Mouse (Mus musculus) midbrain, embryonic 14.5 days (tissue): ENCODE measurements around the gene Casz1. TPM values are rescaled to one million over a fixed set of nuclear protein-coding genes. Genes with fewer than 3 reads are reported as not detected.

ENCODE experiments used
- ATAC-seq: fragments of 200-750 bp; cut with Nextera tagmentation; 2 replicates; pipeline ENCODE4 v1.8.0; 2017; ENCODE audit warnings: moderate number of reproducible peaks, moderate library complexity; ENCODE audit not compliant: low FRiP score, low TSS enrichment
- DNase-seq: peaks from one replicate; pipeline ENCODE4 v3.0.0-alpha.2; 2015
- H3K27ac ChIP-seq: fragments of 300-500 bp; sonication (generic); replicated peaks from 2 replicates; pipeline ENCODE4 v1.5.1; 2014; ENCODE audit warnings: mild to moderate bottlenecking, low read depth, low read length, moderate library complexity
- H3K27me3 ChIP-seq: fragments of 300-500 bp; sonication (generic); 2 replicates; pipeline ENCODE4 v1.6.1; 2014; ENCODE audit warnings: low read length, control low read depth, mixed read lengths; ENCODE audit not compliant: control insufficient read depth, insufficient read depth
- H3K36me3 ChIP-seq: fragments of 300-500 bp; sonication (generic); 2 replicates; pipeline ENCODE4 v1.6.1; 2014; ENCODE audit warnings: low read length, control low read depth; ENCODE audit not compliant: control insufficient read depth, insufficient read depth
- H3K4me1 ChIP-seq: fragments of 300-500 bp; sonication (generic); 2 replicates; pipeline ENCODE4 v1.6.1; 2014; ENCODE audit warnings: mild to moderate bottlenecking, antibody characterized with exemption, low read length, control low read depth; ENCODE audit not compliant: control insufficient read depth, insufficient read depth
- H3K4me2 ChIP-seq: fragments of 300-500 bp; sonication (generic); 2 replicates; pipeline ENCODE4 v1.6.1; 2014; ENCODE audit warnings: mild to moderate bottlenecking, low read length, moderate library complexity
- H3K4me3 ChIP-seq: fragments of 300-500 bp; sonication (generic); replicated peaks from 2 replicates; pipeline ENCODE4 v1.5.1; 2014; ENCODE audit warnings: low read depth, low read length
- H3K9ac ChIP-seq: fragments of 300-500 bp; sonication (generic); replicated peaks from 2 replicates; pipeline ENCODE4 v1.6.1; 2014; ENCODE audit warnings: mild to moderate bottlenecking, low read length, moderate library complexity
- H3K9me3 ChIP-seq: fragments of 300-500 bp; sonication (generic); 2 replicates; pipeline ENCODE4 v1.6.1; 2016; ENCODE audit warnings: low read length, control low read depth, mixed read lengths; ENCODE audit not compliant: control insufficient read depth
- WGBS: fragments of 180-500 bp; shearing (Covaris S2); extraction: QIAGEN DNeasy Blood & Tissue Kit; methylation state at CpG from one replicate; pipeline ENCODE4 v1.1.7; 2014; 5-methylcytosine and 5-hydroxymethylcytosine counted together
- polyA plus RNA-seq: library from polyadenylated mRNA; unstranded; fragments of >200 nt; fragmentation: Nextera tagmentation; extraction: Ambion mirVana; gene quantifications from 2 replicates; pipeline ENCODE4 v1.2.1, GENCODE M21; 2014

Casz1 gene
- polyA plus RNA-seq, 1 experiment from 2014 or later = 3.1 TPM

- peak overlapping the region; percentile 35 for H3K4me2 ChIP-seq
- no peaks in the 10 kb centered on the region for H3K9me3 ChIP-seq
- peak overlapping the region; percentile 49; the same call in 1 of the 2 replicates for H3K27ac ChIP-seq
- no peak overlapping the region for H3K4me3 ChIP-seq
- DNase-seq (peak; percentile 85), ATAC-seq (peak; percentile 89)
- peaks cover 25% of the 10 kb centered on the region for H3K4me1 ChIP-seq
- peaks cover 24% of the 10 kb centered on the region; the same call in 1 of the 2 replicates for H3K27me3 ChIP-seq
- 2% methylated on average over 25 of the region's 25 CpGs for WGBS
- no peaks in the 10 kb centered on the region for H3K36me3 ChIP-seq
- peak overlapping the region; percentile 3; the same call in 1 of the 2 replicates for H3K9ac ChIP-seq
These were observed 136.5 kb downstream of the Casz1 start for GRCm38 (mm10) chr4:148940674-148941211.

GRCm38 (mm10) chr4:148941321-148941720 lies 137.1 kb downstream of the Casz1 start:
- Histone ChIP-seq H3K4me3 (no peak overlapping the region), H3K9ac (peak overlapping the region; percentile 3; the same call in 1 of the 2 replicates), H3K4me1 (peaks cover 25% of the 10 kb centered on the region), H3K9me3 (no peaks in the 10 kb centered on the region), H3K27me3 (peaks cover 23% of the 10 kb centered on the region; the same call in 1 of the 2 replicates), H3K4me2 (peak overlapping the region; percentile 35), H3K36me3 (no peaks in the 10 kb centered on the region), H3K27ac (peak overlapping the region; percentile 49; the same call in 1 of the 2 replicates)
- WGBS = 27% methylated on average over 11 of the region's 11 CpGs
- no peak for ATAC-seq
- DNase-seq = peak; percentile 41

- H3K4me3 ChIP-seq = no peak overlapping the region
- ATAC-seq (no peak), DNase-seq (no peak)
- no peaks in the 10 kb centered on the region for H3K36me3 ChIP-seq
- no peaks in the 10 kb centered on the region for H3K9me3 ChIP-seq
- H3K27ac ChIP-seq = no peak overlapping the region
- peaks cover 25% of the 10 kb centered on the region for H3K4me1 ChIP-seq
- WGBS = 41% methylated on average over 5 of the region's 5 CpGs
- peaks cover 24% of the 10 kb centered on the region; the same call in 1 of the 2 replicates for H3K27me3 ChIP-seq
- H3K9ac ChIP-seq = no peak overlapping the region
- H3K4me2 ChIP-seq = no peak overlapping the region
These were observed 138.9 kb downstream of the Casz1 start for GRCm38 (mm10) chr4:148943099-148943498.

GRCm38 (mm10) chr4:148945476-148945881 lies 141.2 kb downstream of the Casz1 start:
- Histone ChIP-seq H3K9me3 (no peaks in the 10 kb centered on the region), H3K4me2 (no peak overlapping the region), H3K9ac (no peak overlapping the region), H3K4me3 (no peak overlapping the region), H3K36me3 (no peaks in the 10 kb centered on the region), H3K27me3 (peaks cover 22% of the 10 kb centered on the region; the same call in 1 of the 2 replicates), H3K4me1 (peaks cover 15% of the 10 kb centered on the region), H3K27ac (no peak overlapping the region)
- ATAC-seq = peak; percentile 35
- WGBS = 77% methylated on average over 4 of the region's 4 CpGs
- no peak for DNase-seq

GRCm38 (mm10) chr4:148946071-148946470 lies 141.8 kb downstream of the Casz1 start:
- ATAC-seq (no peak), DNase-seq (no peak)
- WGBS = 91% methylated on average over 8 of the region's 8 CpGs
- Histone ChIP-seq H3K9ac (no peak overlapping the region), H3K4me1 (peaks cover 15% of the 10 kb centered on the region), H3K4me3 (no peak overlapping the region), H3K27ac (no peak overlapping the region), H3K27me3 (peaks cover 25% of the 10 kb centered on the region), H3K36me3 (no peaks in the 10 kb centered on the region), H3K4me2 (no peak overlapping the region), H3K9me3 (no peaks in the 10 kb centered on the region)

GRCm38 (mm10) chr4:148947833-148948388 lies 143.7 kb downstream of the Casz1 start:
- Histone ChIP-seq H3K4me1 (peaks cover 26% of the 10 kb centered on the region), H3K9ac (no peak overlapping the region), H3K36me3 (no peaks in the 10 kb centered on the region), H3K4me2 (no peak overlapping the region), H3K27ac (no peak overlapping the region), H3K27me3 (peaks cover 40% of the 10 kb centered on the region), H3K4me3 (no peak overlapping the region), H3K9me3 (no peaks in the 10 kb centered on the region)
- DNase-seq (no peak), ATAC-seq (no peak)
- WGBS = 58% methylated on average over 10 of the region's 10 CpGs

- Histone ChIP-seq H3K4me2 (no peak overlapping the region), H3K9me3 (no peaks in the 10 kb centered on the region), H3K4me1 (peaks cover 27% of the 10 kb centered on the region), H3K4me3 (no peak overlapping the region), H3K27ac (peak overlapping the region; percentile 52; the same call in 1 of the 2 replicates), H3K27me3 (peaks cover 47% of the 10 kb centered on the region), H3K36me3 (no peaks in the 10 kb centered on the region), H3K9ac (no peak overlapping the region)
- WGBS = 75% methylated on average over 6 of the region's 6 CpGs
- DNase-seq (no peak), ATAC-seq (no peak)
These were observed 146.3 kb downstream of the Casz1 start for GRCm38 (mm10) chr4:148950487-148950886.

- Histone ChIP-seq H3K27ac (peak overlapping the region; percentile 52; the same call in 1 of the 2 replicates), H3K4me3 (no peak overlapping the region), H3K9me3 (no peaks in the 10 kb centered on the region), H3K4me1 (peaks cover 27% of the 10 kb centered on the region), H3K4me2 (peak overlapping the region; percentile 89), H3K36me3 (no peaks in the 10 kb centered on the region), H3K9ac (no peak overlapping the region), H3K27me3 (peaks cover 47% of the 10 kb centered on the region)
- ATAC-seq = peak; percentile 63; the same call in 1 of the 2 replicates
- 35% methylated on average over 25 of the region's 25 CpGs for WGBS
- peak; percentile 85 for DNase-seq
These were observed 146.9 kb downstream of the Casz1 start for GRCm38 (mm10) chr4:148950932-148951650.
